Mouse (Mus musculus) CD4-positive helper T cell, adult 2 months (primary cell): ENCODE measurements around the gene Zfp639.
A peak's percentile ranks its signal among the peaks of the same experiment; 100 is the strongest.

Experiments used
- DNase-seq: peaks from one replicate; pipeline ENCODE4 v3.0.0-alpha.2; 2012; ENCODE audit warnings: low read depth, missing footprints, low spot score

Gene Zfp639

DNA sequence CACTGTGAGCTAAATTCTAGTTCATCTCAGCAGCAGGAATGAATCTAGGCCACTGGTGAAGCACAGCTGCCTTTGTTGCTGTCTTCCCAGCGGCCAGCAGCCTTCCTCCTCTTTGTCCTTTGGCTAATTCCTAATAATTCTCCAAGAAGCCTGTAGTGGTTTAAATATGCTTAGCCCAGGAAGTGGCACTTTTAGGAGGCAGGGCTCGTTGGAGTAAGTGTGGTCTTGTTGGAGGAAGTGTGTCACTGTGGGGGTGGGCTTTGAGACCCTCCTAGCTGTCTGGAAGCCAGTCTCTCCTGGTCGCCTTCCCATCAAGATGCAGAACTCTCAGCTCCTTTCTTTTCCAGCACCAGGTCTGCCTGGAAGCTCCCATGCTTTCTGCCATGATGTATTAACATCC is 4.2 kb upstream of the Zfp639 start:
- DNase-seq = no peak

DNA sequence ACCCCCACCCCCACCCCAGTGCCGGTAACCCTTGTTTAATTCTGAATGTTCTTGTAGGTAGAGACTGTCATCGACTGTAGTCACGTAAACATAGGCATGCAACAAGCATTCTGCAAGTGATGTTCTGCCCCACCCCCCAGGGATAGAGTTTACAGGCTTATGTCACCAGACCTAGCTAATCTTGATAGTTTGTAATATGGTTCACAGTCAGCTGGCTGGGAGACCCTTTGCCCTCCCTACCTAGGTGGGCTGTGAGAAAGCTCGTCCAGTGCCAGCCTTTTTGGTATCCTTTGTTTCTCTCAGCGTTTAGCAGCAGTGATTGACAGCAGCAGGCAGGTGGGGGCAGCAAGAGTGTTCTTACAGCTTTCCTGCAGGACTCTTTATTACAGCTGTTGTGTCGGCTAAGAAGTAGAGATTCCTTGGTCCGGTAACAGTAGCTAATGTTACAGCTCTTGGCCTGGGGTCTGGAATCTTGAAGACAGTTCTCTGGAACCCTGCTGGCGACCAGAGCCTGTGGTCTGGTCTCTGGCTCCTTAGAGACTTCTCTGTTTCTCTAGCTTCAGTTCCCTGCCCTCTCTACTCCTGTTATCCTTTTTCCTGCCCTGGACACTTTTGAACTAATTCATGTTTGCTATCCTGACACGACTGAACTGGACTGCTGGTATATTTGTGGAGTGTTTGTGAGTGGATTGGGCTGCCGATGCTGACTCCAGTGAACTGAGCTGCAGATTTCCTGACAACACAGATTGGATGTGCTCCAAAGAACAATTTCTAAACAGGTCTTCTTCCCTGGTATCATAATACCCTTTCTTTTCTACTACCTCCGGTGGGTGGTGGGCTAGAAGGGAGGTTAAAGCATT is 3.5 kb upstream of the Zfp639 start:
- no peak for DNase-seq

DNA sequence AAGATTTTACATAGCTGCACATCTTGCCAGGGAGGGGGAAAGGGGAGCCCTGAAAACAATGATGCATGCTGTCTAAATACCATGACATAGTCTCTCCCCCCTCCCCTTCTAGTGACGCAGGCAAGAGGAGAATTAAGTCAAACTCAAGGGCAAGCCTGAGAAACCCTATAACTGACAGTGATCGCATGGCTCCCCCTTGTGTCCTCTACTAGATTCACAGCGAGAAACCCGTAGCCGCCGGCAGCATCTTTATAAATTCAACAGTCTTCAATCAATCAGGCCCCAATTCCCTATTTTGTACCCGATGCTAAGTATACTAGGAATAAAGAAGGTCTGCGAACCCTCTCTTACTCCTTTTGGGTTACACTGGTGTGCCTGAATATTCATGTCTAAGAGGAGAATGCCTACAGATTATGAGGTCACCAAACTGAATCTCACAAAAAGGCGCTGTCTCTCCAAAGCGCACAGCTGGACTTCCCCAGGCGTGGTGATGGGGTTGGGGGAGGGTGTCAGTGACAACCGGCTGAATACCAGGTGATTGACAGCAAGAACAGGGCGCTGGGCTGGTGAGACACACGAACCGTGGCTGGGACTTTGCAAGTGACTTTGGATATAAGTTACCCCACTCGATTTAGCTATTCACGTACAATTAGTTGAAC is 1.3 kb upstream of the Zfp639 start:
- DNase-seq = peak; percentile 88

DNA sequence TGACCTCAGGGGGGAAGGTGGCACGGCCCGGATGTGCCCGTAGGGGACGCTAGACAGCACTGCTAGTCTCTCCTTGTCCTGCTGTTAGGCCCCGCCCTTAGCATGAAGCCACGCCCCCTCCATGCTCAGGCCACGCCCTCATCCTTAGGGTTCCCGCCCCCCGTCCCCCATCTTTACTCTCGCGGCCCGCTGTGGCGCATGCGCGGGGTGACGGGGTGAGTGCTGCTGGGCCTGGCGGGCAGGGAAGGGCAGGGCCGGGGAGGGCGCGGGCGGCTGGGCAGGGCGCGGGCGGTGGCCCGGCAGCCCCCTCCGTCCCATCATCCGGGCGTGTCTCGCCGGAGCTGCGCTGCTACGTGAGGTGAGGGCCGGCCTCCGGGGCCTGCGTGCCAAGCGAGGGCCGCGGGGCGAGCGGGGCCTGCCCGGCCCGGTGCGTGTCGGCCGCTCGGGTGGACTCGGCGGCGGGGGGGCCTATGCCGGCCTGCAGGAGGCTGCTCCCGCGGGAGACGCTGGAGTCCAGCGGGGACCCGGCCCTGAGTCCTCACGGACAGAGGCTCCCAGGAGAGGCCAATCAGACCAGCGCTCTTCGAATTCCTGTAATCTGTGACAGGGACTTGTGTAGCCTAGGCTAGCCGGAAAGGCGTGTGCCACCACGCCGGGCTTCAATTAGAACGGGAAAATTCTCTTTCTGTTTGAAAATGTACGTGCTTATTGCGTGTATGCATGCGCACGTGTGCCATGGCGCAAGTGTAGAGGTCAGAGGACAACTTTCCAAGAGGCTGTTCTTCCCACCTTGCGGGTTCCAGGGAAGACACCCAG is 524 bp downstream of the Zfp639 start:
- peak; percentile 95 for DNase-seq

DNA sequence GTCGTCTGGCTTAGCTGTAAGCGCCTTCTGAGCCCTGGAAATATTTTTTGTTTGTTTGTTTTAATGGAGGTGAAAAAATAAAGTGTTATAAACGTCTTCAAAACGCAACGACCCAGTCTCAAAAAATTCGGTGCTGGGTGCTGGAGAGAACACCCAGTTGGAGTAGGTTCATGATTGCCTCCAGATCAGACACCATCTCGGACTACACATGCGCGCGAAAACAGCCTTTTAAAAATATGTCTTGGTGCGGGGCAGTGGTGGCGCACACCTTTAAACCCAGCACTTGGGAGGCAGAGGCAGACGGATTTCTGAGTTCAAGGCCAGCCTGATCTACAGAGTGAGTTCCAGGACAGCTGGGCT is 1.1 kb downstream of the Zfp639 start:
- peak; percentile 51 for DNase-seq

DNA sequence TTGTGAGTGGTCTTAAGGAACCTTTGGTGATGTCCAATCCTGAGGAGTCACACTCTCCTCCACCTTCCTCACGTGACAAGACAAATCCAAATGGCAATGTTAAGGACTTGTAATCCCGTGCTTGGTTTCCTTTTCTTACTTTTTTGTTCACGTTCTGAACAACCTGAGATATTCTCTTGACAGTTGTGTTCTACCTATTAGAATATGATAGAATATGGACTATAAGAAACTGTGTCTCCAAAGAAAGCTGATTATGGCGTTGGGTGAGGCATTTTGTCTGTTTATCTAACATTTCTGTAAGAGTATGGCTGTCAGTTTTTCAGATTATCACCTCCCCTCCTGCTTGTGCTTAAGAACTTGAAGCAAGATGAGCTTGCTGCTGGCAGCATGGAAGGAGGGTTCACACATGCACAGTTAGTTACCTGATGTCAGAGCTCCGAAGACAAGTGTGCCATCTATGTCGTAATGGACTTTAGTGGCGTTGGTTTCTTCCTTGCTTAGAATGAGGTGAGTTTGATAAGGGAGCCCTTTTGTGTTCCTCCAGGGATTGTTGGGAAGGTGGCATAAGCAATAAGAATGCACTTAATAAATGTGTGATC is 2.7 kb downstream of the Zfp639 start:
- DNase-seq = no peak

DNA sequence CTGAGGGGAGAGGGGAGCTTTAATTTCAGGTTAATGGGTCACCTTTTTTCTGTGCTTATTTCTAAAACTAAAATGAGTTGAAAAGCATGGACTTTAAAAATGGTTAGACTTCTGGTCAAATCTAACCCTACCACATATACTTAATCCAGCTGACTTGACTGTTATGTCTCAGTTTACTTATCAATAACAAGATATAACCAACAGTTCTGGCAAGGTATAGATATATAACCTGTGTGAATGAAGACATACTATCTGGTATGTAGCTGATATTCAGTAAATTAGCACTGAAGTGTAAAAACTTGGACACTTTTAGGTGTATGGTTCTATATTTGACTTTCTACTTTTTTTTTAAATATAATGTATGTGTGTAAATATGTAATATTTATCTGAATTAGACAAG is 3.5 kb downstream of the Zfp639 start:
- no peak for DNase-seq

DNA sequence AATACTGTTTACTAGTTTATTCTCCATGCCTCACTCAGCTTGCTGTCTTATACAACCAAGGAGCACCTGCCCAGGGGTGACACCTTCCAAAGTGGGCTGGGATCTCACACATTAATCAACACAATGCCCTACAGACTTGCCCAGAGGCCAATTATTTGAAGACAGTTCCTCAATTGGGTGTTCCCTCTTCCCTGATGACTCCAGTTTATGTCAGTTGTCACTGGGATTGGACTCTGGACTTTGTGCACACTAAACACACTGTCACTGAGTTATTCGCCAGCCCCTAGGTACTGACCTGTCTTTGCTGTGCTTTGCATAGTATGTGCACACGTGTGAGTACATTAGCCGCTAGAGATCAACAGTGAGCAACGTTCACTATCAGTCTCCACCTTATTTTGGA is 17.1 kb downstream of the Zfp639 start:
- no peak for DNase-seq

DNA sequence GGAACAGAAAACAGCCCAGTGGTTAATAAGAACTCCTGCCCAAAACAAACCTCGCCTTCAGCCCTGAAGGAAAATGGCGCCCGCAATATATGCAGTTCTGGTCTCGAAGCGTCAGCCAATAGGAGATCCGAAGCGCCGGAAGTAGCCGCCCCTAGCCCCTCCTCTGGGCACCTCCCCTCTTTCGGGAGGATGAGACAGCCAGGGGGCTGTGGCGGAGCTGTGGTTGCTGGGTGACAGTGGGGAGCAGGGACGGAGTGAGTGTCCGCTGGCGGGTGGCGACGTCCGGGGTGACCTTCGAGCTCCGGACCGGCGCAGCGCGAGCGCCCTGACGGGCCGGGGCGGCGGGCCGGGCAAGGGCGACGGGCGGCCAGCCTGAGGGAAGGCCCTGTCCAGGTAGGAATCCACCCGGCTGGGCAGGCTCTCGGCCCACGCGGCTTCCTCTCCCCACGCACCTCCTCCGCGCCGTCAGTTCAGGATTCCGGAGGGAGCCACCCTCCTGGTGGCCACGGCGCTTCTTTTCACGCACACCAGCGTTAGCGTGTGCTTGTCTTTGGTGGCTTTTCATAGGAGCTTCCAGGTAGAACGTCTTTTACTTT is 19.3 kb downstream of the Zfp639 start, which contains the start of gene Mfn1:
Gene Mfn1, plus strand, starts transcription at position 163 of the 596 bp plus-strand sequence.
- DNase-seq = peak; percentile 94

DNA sequence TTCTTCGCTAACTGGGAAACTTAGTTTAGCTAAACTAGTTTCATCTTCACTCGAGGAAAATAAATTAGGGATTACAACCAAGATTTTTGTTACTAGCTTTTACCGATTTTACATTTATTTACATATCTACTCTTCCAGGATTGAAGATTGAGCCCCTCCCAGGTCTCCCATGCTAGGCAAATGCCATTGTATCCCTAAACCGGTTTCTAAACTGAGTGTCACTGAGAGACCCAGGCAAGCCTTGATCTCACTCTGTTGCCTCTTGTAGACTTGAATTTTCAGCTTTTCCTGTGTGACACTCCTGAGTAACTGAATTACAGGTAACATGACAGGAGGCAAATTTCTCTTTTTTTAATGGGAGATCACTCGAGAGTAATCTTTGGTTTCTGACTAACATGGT is 20.0 kb downstream of the Zfp639 start:
- DNase-seq = no peak

DNA sequence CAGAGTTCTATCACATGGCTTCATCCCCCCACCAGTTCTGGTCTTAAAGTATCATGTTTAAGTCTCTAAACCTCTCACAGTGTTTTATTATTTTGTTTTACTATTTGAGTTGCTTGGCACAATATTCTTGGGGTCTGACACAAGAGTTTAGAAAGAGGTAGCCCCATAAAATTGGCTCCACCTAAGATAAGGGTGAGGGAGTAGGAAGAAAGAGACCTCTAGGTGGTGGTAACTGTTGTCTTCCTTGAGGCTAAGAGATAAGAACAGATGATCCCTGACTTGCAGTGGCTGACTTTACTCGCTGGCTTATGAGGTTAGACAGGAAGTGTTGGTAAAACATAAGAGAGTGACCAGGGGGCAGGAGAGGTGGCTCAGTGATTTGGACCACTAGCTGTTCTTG is 25.6 kb downstream of the Zfp639 start:
- no peak for DNase-seq

DNA sequence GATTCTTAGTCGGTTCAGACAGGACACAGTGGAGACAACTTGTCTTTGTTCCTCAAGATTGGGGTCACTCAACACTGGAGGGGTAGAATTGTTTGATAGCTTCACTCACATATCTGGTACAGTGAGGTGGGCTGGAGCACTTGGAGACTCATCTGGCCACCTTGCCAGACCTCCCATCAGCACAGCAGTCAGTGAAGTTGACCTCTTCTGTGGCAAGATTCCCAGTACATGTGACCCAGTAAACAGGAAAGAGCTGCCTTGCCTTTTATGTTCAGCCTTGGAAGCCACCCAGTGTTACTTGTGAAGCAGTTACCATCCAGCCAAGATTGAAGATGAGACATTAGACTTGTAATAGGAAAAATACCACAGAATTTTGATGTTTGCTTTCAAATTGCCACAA is 27.5 kb downstream of the Zfp639 start:
- DNase-seq = no peak

DNA sequence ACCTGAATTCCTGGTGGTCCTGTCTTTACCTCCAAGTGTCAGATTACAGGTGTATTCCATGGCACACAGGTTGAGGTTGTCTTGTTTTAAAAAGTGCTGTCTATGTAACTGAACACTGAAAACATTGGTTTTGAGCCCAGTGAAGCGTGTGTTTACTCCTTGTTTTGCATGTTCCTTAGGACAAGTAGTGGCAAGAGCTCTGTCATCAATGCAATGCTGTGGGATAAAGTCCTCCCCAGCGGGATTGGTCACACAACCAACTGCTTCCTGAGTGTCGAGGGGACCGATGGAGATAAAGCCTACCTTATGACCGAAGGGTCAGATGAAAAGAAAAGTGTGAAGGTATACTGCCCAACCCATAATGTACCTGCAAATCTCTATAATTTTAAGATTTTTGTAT is 28.0 kb downstream of the Zfp639 start:
- DNase-seq = no peak

DNA sequence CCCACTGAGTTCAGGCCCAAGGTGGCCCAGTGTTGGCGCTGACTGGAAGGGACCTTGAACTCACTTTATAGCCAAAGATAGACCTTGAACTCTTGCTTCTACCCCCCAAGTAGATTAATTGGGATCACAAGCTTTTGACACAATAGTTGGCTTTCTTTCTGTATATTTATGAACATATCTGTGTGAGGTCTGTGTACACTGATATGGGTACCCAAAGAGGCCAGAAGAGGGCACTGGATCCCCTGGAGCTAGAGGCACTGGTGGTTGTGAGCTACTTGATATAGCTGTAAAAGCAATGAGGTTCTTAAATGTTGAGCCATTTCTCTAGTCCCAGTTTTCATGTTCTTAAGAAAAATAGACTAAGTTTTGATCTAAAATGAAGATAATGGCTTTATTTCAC is 43.0 kb downstream of the Zfp639 start:
- DNase-seq = no peak

DNA sequence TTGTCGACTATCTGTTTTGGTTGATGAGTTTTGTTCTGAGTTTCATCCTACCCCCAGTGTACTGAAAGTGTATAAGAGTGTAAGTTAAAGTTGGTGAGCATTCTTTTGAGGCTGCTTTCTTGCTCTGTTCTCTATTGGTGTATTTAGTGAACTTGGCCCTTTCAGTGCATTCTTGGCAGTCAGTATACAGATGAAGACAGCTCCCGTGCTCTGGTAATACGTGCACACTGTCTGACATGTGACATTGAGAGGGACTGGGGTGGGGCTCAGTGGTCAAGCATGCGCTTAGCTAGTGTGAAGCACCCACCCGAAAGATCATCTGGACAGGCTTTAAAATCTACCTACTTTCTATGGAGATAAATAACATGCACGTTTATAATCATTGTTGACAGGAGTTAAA is 53.3 kb downstream of the Zfp639 start:
- DNase-seq = no peak
